Mouse (Mus musculus) large intestine, adult 2 months (tissue): Measurements from ENCODE around the gene Sigirr. TPM values are rescaled to one million over a fixed set of nuclear protein-coding genes. Genes with fewer than 3 reads are reported as not detected.

Source experiments
- DNase-seq: peaks from one replicate; pipeline ENCODE4 v3.0.0-alpha.2; 2012; ENCODE audit warnings: low read depth, low spot score
- WGBS: fragments of 180-500 bp; shearing (Covaris S2); methylation state at CpG from one replicate; pipeline ENCODE4 v1.1.7; 2018; 5-methylcytosine and 5-hydroxymethylcytosine counted together
- polyA plus RNA-seq: library from polyadenylated mRNA; depleted of rRNA; stranded (reverse); fragments of >200 nt; gene quantifications from 2 replicates; pipeline ENCODE4 v1.2.3, GENCODE M21; 2012

The Sigirr gene
- polyA plus RNA-seq, 1 experiment: 41.3 TPM

- 87% methylated on average over 3 of the region's 3 CpGs for WGBS
- no peak for DNase-seq
Measured at GRCm38 (mm10) chr7:141063353-141063752, 37.0 kb downstream of the Sigirr start.

GRCm38 (mm10) chr7:141062525-141062924 is 37.8 kb downstream of the Sigirr start:
- 80% methylated on average over 7 of the region's 7 CpGs for WGBS
- DNase-seq: no peak

- 3% methylated on average over 37 of the region's 37 CpGs for WGBS
- no peak for DNase-seq
Measured at GRCm38 (mm10) chr7:141061269-141061692, 39.1 kb downstream of the Sigirr start.

GRCm38 (mm10) chr7:141060426-141061242 is 39.7 kb downstream of the Sigirr start, which contains the start of gene B4galnt4:
Gene B4galnt4, plus strand, starts transcription at chr7:141061104.
- no peak for DNase-seq
- WGBS: 1% methylated on average over 65 of the region's 72 CpGs

DNA sequence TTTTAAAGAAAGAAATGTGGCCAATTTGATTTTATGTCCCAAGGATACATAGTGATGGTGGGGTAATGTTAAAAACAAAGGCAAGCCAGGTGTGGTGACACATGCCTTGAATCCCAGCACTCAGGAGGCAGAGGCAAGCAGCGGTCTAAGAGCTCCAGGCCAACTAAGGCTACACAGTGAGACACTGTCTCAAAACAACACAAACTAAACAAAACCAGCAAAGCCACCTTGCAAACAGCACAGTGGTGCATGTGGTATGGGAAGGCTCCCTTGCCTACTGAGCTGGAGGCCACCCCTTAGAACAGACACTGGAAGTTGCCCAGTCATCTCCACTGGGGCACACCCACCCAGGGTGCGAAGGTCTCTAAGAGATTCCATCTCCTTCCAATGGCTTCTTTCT is 40.4 kb downstream of the Sigirr start:
- no peak for DNase-seq
- 54% methylated on average over 2 of the region's 2 CpGs for WGBS

DNA sequence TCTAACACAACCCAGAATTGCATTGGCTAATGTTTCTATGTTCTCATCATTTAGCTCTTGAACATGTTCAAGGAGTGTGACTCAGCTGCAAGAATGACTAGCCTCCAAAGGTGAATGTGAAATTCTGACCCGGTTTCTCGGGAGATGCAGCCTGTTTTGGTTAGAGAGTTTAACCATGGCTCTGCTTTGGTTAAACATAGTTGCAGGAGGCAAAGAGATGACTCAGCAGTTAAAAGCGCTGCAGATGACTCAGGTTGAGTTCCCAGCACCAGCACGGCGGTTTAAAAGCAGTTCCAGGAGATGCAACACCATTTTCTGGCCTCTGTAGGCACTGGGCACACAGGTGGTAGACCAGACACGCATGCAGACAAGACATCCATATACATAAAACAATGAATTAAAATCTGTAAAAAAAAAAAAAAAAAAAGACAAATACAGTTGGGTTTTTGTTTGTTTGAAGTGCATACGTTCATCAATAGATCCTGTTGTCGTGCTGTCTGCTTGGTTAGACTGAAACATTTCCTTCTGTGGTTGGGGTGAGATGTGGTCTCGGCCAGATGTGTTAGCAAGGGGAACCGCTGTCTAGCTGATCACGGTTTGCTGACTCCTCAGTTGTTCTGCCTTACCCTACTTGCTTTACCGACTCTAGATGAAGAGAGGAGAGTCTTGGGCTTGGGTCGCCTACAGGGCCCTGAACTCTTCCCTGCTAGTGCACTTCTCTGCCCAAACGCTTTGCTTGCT is 41.6 kb downstream of the Sigirr start:
- 88% methylated on average over 14 of the region's 14 CpGs for WGBS
- no peak for DNase-seq

DNA sequence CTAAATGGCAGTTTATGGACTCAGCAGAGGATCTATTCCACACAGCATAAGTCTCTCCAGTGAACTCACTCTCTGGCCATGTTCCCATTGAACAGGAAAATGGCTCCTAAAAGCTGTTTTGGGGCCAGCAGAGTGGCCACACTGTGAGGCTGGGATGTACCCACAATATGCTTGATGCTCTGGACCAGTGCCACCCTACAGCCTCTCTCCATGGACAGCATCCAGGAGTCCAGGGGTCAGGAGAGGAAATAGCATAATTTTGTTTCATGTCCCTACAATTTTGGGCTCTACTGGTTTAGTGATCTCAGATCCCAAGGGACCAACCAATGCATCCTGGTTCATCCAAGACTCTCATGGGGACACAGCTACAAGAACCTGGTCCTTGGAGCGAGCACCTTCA is 42.8 kb downstream of the Sigirr start:
- 97% methylated on average over 1 of the region's 1 CpGs for WGBS
- no peak for DNase-seq

GRCm38 (mm10) chr7:141056976-141057375 is 43.4 kb downstream of the Sigirr start:
- 83% methylated on average over 6 of the region's 6 CpGs for WGBS
- DNase-seq: no peak

- DNase-seq: no peak
- 75% methylated on average over 4 of the region's 4 CpGs for WGBS
Measured at GRCm38 (mm10) chr7:141055785-141056184, 44.6 kb downstream of the Sigirr start.

DNA sequence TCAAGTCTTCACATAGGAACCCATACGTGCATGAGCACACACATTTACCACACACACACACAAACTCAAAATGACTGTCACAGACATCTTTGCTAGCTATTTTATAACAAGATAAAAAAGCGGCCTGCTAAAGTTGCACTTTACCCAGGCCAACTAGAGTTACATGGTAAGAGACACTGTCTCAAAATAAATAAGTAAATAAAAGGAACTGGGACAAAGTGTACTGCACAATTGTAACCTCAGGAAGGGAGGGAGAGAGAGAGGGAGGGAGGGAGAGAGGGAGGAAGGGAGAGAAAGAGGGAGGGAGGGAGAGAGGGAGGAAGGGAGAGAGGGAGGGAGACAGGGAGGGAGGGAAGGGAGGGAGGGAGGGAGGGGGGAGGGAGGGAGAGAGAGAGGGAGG is 48.0 kb downstream of the Sigirr start:
- no peak for DNase-seq
- WGBS: 32% methylated on average over 2 of the region's 2 CpGs

DNA sequence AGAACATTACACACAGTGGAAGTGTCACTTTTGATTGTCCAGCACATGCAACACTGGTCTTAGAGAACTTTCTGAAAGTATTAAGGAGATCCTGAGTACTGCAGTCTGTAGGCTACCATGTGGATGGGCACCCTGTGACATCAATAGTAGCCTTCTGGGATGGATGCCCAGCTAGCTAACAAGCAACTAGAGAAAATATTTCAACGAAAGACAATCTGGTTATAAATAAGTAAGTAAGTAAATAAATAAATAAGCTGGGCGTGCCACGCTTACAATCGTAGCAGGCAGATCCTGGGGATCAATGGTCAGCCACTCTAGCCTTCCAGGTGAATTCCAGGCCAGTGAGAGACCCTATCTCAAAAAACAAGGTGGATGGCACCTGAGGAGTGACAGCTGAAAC is 48.4 kb downstream of the Sigirr start:
- WGBS: 57% methylated on average over 4 of the region's 4 CpGs
- DNase-seq: no peak

DNA sequence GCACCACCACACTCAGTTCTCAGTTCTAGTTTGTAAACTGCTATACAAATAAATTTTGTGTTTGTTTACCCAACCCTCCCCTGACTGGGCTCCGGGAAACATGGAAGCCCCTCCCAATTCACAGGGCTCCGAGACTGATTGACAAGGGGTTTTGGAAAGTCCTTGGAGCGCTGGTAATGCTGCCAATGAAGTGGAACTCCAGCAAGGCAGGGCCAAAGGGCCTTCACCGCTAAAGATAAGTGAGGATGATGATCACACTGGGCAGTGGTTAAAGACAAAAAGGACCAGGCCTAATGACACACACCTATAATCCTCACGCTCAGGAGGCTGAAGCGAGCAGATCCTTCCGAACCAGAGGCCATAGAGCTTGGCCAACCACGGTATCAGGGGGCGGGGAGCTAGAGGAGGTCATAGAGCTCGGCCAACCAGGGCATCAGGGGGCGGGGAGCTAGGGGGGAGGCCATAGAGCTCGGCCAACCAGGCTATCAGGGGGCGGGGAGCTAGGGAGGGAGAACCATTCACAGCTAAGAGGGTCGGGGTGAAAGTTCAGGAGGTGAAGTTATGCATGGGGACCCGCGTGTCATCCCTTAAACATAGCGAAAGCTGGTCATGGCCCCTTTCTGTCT is 49.2 kb downstream of the Sigirr start:
- no peak for DNase-seq
- 75% methylated on average over 17 of the region's 17 CpGs for WGBS

GRCm38 (mm10) chr7:141049326-141049725 is 51.0 kb downstream of the Sigirr start:
- 64% methylated on average over 2 of the region's 2 CpGs for WGBS
- no peak for DNase-seq

GRCm38 (mm10) chr7:141048226-141049218 is 51.9 kb downstream of the Sigirr start:
- DNase-seq: peak; percentile 78
- WGBS: 4% methylated on average over 21 of the region's 21 CpGs

DNA sequence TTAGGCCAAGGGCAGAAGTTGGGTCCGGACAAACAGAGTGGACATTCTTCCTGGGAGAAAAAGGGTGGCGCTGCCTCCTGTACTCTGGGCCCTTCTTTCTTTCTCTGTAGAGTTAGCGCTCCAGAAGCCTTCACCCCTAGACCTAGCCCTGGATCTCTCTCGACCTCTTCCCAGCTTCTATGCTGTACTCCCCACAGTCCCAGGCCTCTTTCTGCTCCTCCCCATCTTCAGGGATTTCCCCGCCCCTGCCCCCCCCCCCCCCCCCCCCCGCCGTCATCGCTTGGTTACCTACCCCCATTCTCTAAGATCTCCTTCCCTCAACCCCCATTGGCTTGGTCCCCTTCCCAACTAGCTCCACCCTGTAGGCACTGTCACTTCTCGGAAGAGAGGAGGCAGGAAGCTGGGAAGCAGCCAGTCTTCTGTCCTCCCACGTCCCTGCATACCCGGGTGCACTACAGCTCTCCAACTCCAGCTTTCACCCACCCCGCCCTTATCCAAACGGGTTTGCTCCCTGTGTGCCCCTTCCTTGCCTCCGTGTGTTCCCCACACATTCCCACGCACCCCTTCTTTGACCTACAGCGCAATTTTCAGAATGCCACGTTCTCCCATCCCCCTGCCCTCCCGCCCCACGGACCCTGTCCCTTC is 52.7 kb downstream of the Sigirr start:
- DNase-seq: no peak
- 8% methylated on average over 15 of the region's 19 CpGs for WGBS

DNA sequence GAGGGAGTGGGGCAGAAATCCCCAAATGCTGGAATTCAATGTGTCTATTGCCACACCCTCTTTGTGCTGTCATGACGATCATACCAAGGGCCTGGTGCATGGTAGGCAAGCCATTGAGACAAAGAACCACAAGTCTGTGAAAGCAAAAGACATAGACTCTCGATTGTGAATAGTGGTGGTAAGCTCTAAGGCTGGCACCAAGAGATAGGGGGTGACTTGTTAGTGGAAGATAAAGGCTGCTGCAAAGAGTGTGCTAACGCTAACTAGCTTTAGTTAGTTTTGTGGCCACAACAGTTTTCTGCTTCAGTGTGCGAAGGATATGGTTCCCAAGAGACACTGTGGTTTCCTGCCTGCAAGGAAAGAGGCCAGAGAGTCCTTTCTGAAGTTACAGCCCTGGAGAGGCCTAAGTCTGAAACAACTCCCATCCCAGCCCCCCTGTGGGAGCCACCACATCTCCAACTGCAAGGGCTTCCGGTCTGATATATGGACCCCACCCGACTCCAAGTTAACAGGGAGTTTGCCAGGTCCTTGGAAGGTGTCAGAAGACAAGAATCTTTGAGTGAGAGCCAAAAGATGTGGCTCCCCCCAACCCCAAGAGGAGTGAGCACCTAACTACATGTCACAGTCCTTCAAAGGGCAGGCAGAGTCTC is 53.3 kb downstream of the Sigirr start:
- DNase-seq: no peak
- WGBS: 46% methylated on average over 6 of the region's 6 CpGs

DNA sequence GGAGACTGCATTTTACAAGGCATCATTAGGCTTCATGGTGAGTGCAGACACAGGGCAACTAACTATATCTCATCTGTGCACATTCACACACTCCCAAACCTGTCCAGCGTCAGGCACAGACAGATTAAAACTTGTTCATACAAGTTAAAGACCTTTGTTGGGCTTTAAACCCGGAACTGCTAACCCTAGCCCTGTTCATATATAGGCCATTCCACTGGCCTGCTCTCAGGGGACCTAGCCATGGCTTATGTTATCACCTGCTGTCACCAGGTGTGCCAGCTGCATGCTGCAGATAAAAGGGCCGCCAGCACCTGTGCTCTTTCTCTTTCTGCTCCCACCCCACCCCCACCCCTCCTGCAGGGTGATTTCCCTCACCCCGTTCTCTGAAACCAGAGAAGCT is 57.8 kb downstream of the Sigirr start:
- DNase-seq: no peak
- WGBS: 24% methylated on average over 4 of the region's 4 CpGs

DNA sequence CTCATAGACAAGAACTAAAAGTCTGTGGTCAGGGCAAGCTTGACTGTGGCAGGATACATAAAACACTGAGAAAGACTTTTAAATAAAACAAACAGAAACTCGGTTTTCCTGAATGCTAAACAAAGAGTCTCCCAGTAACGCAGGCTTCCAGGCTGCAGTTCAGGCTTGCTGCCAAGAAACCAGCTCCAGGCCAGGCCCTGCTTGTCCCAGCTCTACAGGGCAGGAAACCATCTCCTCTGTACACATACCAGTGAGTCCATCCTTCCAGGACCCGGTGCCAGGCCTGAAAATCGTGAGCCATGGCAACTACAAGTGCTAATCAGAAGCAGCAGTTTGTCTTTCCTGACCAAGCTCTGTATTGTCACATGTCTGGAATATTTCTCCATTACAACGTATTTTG is 58.7 kb downstream of the Sigirr start:
- WGBS: 3% methylated on average over 5 of the region's 5 CpGs
- no peak for DNase-seq
